Mouse (Mus musculus) MEL (cell line): ENCODE results near the gene Pcif1. TPM values are rescaled to one million over a fixed set of nuclear protein-coding genes. Genes with fewer than 3 reads are reported as not detected.

Experiments used
- DNase-seq: peaks from one replicate; pipeline ENCODE4 v3.0.0; 2011; ENCODE audit warnings: low read depth, low spot score
- H3K27ac ChIP-seq: 2 replicates; pipeline ENCODE4 v1.5.1; 2012; ENCODE audit warnings: low read depth, mild to moderate bottlenecking, control low read depth, low read length, moderate library complexity; ENCODE audit not compliant: control insufficient read depth
- H3K27me3 ChIP-seq, 2 experiments: fragments of 150-350 bp in 1 of 2; sonication (generic) in 1 of 2; 2 replicates each; pipeline ENCODE4 v1.6.1; 2012; ENCODE audit warnings: low read length in 2 of 2, mild to moderate bottlenecking in 2 of 2, improper control_type of control experiment in 1 of 2, moderate library complexity in 1 of 2; ENCODE audit not compliant: insufficient read depth in 2 of 2, control insufficient read depth in 1 of 2
- H3K36me3 ChIP-seq, 2 experiments: 2 replicates each; pipeline ENCODE4 v1.6.1; 2012 to 2014; ENCODE audit warnings: low read length in 2 of 2, improper control_type of control experiment in 1 of 2, inconsistent platforms in 1 of 2, mild to moderate bottlenecking in 1 of 2; ENCODE audit not compliant: insufficient read depth in 2 of 2, control insufficient read depth in 1 of 2
- H3K4me1 ChIP-seq, 2 experiments: fragments of 150-350 bp in 1 of 2; sonication (generic) in 1 of 2; 2 replicates each; pipeline ENCODE4 v1.6.1; 2012; ENCODE audit warnings: low read length in 2 of 2, improper control_type of control experiment in 1 of 2, mild to moderate bottlenecking in 1 of 2; ENCODE audit not compliant: insufficient read depth in 2 of 2, control insufficient read depth in 1 of 2
- H3K4me3 ChIP-seq, 2 experiments: fragments of 150-350 bp in 1 of 2; sonication (generic) in 1 of 2; 2 replicates each; pipeline ENCODE4 v1.5.1; 2012; ENCODE audit warnings: low read depth in 2 of 2, low read length in 2 of 2, mild to moderate bottlenecking in 2 of 2, moderate library complexity in 2 of 2, control low read depth in 1 of 2, improper control_type of control experiment in 1 of 2; ENCODE audit not compliant: control insufficient read depth in 1 of 2, insufficient read depth in 1 of 2
- H3K79me2 ChIP-seq: 2 replicates; pipeline ENCODE4 v1.6.1; 2012; ENCODE audit warnings: mild to moderate bottlenecking, low read length, moderate library complexity; ENCODE audit not compliant: control insufficient read depth, poor library complexity, insufficient read depth
- H3K9ac ChIP-seq: 2 replicates; pipeline ENCODE4 v1.6.1; 2012; ENCODE audit warnings: low read depth, mild to moderate bottlenecking, control low read depth, low read length, moderate library complexity; ENCODE audit not compliant: control insufficient read depth, poor library complexity, severe bottlenecking
- H3K9me3 ChIP-seq: fragments of 150-350 bp; sonication (generic); replicated peaks from 2 replicates; pipeline ENCODE4 v1.6.1; 2012; ENCODE audit warnings: mild to moderate bottlenecking, low read length, improper control_type of control experiment, moderate library complexity; ENCODE audit not compliant: insufficient read depth
- BHLHE40 ChIP-seq: IDR thresholded peaks from 2 replicates; pipeline ENCODE4 v1.6.1; 2012; ENCODE audit warnings: low read depth, mild to moderate bottlenecking, inconsistent platforms, low read length, improper control_type of control experiment, borderline replicate concordance
- CHD1 ChIP-seq: IDR thresholded peaks from 2 replicates; pipeline ENCODE4 v1.6.1; 2012; ENCODE audit warnings: low read depth, mild to moderate bottlenecking, inconsistent platforms, low read length, improper control_type of control experiment
- CHD2 ChIP-seq: IDR thresholded peaks from 2 replicates; pipeline ENCODE4 v1.6.1; 2011; ENCODE audit warnings: low read length, improper control_type of control experiment
- CTCF ChIP-seq, 3 experiments: IDR thresholded peaks in 2 of 3; conservative IDR thresholded peaks in 1 of 3; 2 replicates each; pipeline ENCODE4 v1.5.1; 2011 to 2012; ENCODE audit warnings: low read length in 3 of 3, low read depth in 2 of 3, mild to moderate bottlenecking in 2 of 3, improper control_type of control experiment in 1 of 3, inconsistent platforms in 1 of 3, mixed read lengths in 1 of 3, moderate library complexity in 1 of 3; ENCODE audit not compliant: control insufficient read depth in 1 of 3, insufficient read depth in 1 of 3, poor library complexity in 1 of 3, severe bottlenecking in 1 of 3
- E2F4 ChIP-seq: IDR thresholded peaks from 2 replicates; pipeline ENCODE4 v1.6.1; 2011; ENCODE audit warnings: low read depth, low read length, improper control_type of control experiment, borderline replicate concordance
- ELF1 ChIP-seq: IDR thresholded peaks from 2 replicates; pipeline ENCODE4 v1.6.1; 2014; ENCODE audit warnings: low read depth, mild to moderate bottlenecking, inconsistent platforms, low read length, improper control_type of control experiment, moderate library complexity
- EP300 ChIP-seq, 2 experiments: IDR thresholded peaks; 2 replicates each; pipeline ENCODE4 v1.6.1; 2011; ENCODE audit warnings: improper control_type of control experiment in 2 of 2, low read length in 2 of 2, low read depth in 1 of 2, mild to moderate bottlenecking in 1 of 2
- ETS1 ChIP-seq: IDR thresholded peaks from 2 replicates; pipeline ENCODE4 v1.6.1; 2012; ENCODE audit warnings: low read depth, mild to moderate bottlenecking, inconsistent platforms, low read length, improper control_type of control experiment, moderate library complexity
- GATA1 ChIP-seq: IDR thresholded peaks from 2 replicates; pipeline ENCODE4 v1.6.1; 2011; ENCODE audit warnings: low read depth, low read length, improper control_type of control experiment
- HCFC1 ChIP-seq: IDR thresholded peaks from 2 replicates; pipeline ENCODE4 v1.6.1; 2012; ENCODE audit warnings: low read depth, mild to moderate bottlenecking, inconsistent platforms, low read length, improper control_type of control experiment, moderate library complexity
- JUND ChIP-seq: IDR thresholded peaks from 2 replicates; pipeline ENCODE4 v1.6.1; 2011; ENCODE audit warnings: low read depth, mild to moderate bottlenecking, improper control_type of control experiment, low read length
- MAFK ChIP-seq: IDR thresholded peaks from 2 replicates; pipeline ENCODE4 v1.6.1; 2011; ENCODE audit warnings: low read depth, mild to moderate bottlenecking, low read length, improper control_type of control experiment, borderline replicate concordance
- MAX ChIP-seq: IDR thresholded peaks from 2 replicates; pipeline ENCODE4 v1.6.1; 2011; ENCODE audit warnings: low read length, improper control_type of control experiment
- MAZ ChIP-seq: IDR thresholded peaks from 2 replicates; pipeline ENCODE4 v1.6.1; 2012; ENCODE audit warnings: low read depth, mild to moderate bottlenecking, inconsistent platforms, low read length, improper control_type of control experiment
- MEF2A ChIP-seq: IDR thresholded peaks from 2 replicates; pipeline ENCODE4 v1.6.1; 2014; ENCODE audit warnings: low read depth, mild to moderate bottlenecking, inconsistent platforms, low read length, improper control_type of control experiment; ENCODE audit not compliant: poor library complexity, insufficient replicate concordance, severe bottlenecking; ENCODE audit errors: extremely low read depth
- MXI1 ChIP-seq: IDR thresholded peaks from 2 replicates; pipeline ENCODE4 v1.6.1; 2011; ENCODE audit warnings: mild to moderate bottlenecking, low read depth, low read length, improper control_type of control experiment
- MYB ChIP-seq: IDR thresholded peaks from 2 replicates; pipeline ENCODE4 v1.6.1; 2011; ENCODE audit warnings: mild to moderate bottlenecking, low read depth, low read length, improper control_type of control experiment
- NELFE ChIP-seq: IDR thresholded peaks from 2 replicates; pipeline ENCODE4 v1.6.1; 2011; ENCODE audit warnings: low read depth, low read length, improper control_type of control experiment
- NRF1 ChIP-seq: IDR thresholded peaks from 2 replicates; pipeline ENCODE4 v1.6.1; 2014; ENCODE audit warnings: low read depth, mild to moderate bottlenecking, inconsistent platforms, low read length, improper control_type of control experiment, moderate library complexity; ENCODE audit not compliant: poor library complexity, insufficient read depth, severe bottlenecking
- POLR2AphosphoS2 ChIP-seq: IDR thresholded peaks from 2 replicates; pipeline ENCODE4 v1.6.1; 2011; ENCODE audit warnings: low read length, improper control_type of control experiment
- POLR2AphosphoS5 ChIP-seq: IDR thresholded peaks from 2 replicates; pipeline ENCODE4 v1.6.1; 2012; ENCODE audit warnings: low read depth, borderline replicate concordance, mild to moderate bottlenecking, inconsistent platforms, low read length, moderate library complexity, mixed read lengths
- RCOR1 ChIP-seq: IDR thresholded peaks from 2 replicates; pipeline ENCODE4 v1.6.1; 2012; ENCODE audit warnings: low read depth, mild to moderate bottlenecking, inconsistent platforms, low read length, improper control_type of control experiment
- SIN3A ChIP-seq: IDR thresholded peaks from 2 replicates; pipeline ENCODE4 v1.6.1; 2012; ENCODE audit warnings: low read length, improper control_type of control experiment, inconsistent platforms
- TAL1 ChIP-seq: IDR thresholded peaks from 2 replicates; pipeline ENCODE4 v1.6.1; 2012; ENCODE audit warnings: mild to moderate bottlenecking, inconsistent platforms, low read length, moderate library complexity, mixed read lengths
- UBTF ChIP-seq: IDR thresholded peaks from 2 replicates; pipeline ENCODE4 v1.6.1; 2012; ENCODE audit warnings: low read depth, mild to moderate bottlenecking, inconsistent platforms, low read length, improper control_type of control experiment, moderate library complexity, borderline replicate concordance; ENCODE audit not compliant: insufficient read depth
- USF1 ChIP-seq: IDR thresholded peaks from 2 replicates; pipeline ENCODE4 v1.6.1; 2014; ENCODE audit warnings: low read depth, mild to moderate bottlenecking, inconsistent platforms, low read length, improper control_type of control experiment, moderate library complexity
- ZNF384 ChIP-seq: IDR thresholded peaks from 2 replicates; pipeline ENCODE4 v1.6.1; 2012; ENCODE audit warnings: low read depth, mild to moderate bottlenecking, inconsistent platforms, low read length, improper control_type of control experiment
- polyA plus RNA-seq, 2 experiments: library from polyadenylated mRNA; stranded (reverse) in 1 of 2; unstranded in 1 of 2; fragments of >175 nt in 1 of 2; fragments of >200 nt in 1 of 2; gene quantifications; 2 replicates each; pipeline versions ENCODE4 v1.2.1 to v1.2.4; 2012; ENCODE audit warnings: low replicate concordance in 2 of 2, low read depth in 1 of 2; ENCODE audit not compliant: insufficient read length in 2 of 2, insufficient read depth in 1 of 2, missing spikeins in 1 of 2
- total RNA-seq: library from RNA; depleted of rRNA; stranded (reverse); fragments of 300-350 nt; gene quantifications from 2 replicates; pipeline ENCODE4 v1.2.3, GENCODE M21; 2012

Gene Pcif1
- total and polyA plus RNA-seq, 3 experiments: 46.8 to 118 TPM; not detected in 1

- Histone ChIP-seq H3K4me3 (no peak within 1 kb of the TSS), H3K27me3 (no peaks in the 10 kb centered on the region), H3K36me3 (peaks cover 0 to 13% of the 10 kb centered on the region in 2 experiments; a peak in 2 of 4 replicates)
- TF ChIP-seq JUND (no peak), BHLHE40 (no peak), SIN3A (no peak), MXI1 (no peak), CTCF (IDR thresholded peaks at IDR 0.05 in 2 of 3, conservative IDR thresholded peaks at IDR 0.05 in 1 of 3; ENCODE audit: control insufficient read depth in 1 of 3, insufficient read depth in 1 of 3, low read depth in 2 of 3, low read length in 3 of 3, poor library complexity in 1 of 3, severe bottlenecking in 1 of 3) (no peak), RCOR1 (no peak), CHD1 (no peak), TAL1 (no peak), MAX (no peak), POLR2AphosphoS2 (no peak), MEF2A (no peak), NRF1 (no peak), UBTF (no peak)
- TF ChIP-seq, all 39 proteins: peak for 0
- Histone ChIP-seq H3K27ac (no peak within 1 kb of the TSS), H3K79me2 (no peaks in the 10 kb centered on the region), H3K9ac (no peak within 1 kb of the TSS), H3K9me3 (no peaks in the 10 kb centered on the region), H3K4me1 (peaks cover 0 to 17% of the 10 kb centered on the region in 2 experiments)
- no peak for DNase-seq
Measured at GRCm38 (mm10) chr2:164940140-164940830, 61.2 kb downstream of the Pcif1 start, which contains the start of gene Mmp9. Gene Mmp9 (plus strand): TSS chr2:164940780.

GRCm38 (mm10) chr2:164942692-164943290, 63.7 kb downstream of the Pcif1 start:
- peaks cover 0 to 17% of the 10 kb centered on the region in 2 experiments for H3K4me1 ChIP-seq
- 0 out of 4 replicates have a peak overlapping the region, but pooled peaks of 1 of the 2 experiments have one; percentile 1 for H3K4me3 ChIP-seq
- H3K79me2 ChIP-seq: no peaks in the 10 kb centered on the region
- TF ChIP-seq MXI1 (no peak), CTCF (IDR thresholded peaks at IDR 0.05 in 2 of 3, conservative IDR thresholded peaks at IDR 0.05 in 1 of 3; ENCODE audit: control insufficient read depth in 1 of 3, insufficient read depth in 1 of 3, low read depth in 2 of 3, low read length in 3 of 3, poor library complexity in 1 of 3, severe bottlenecking in 1 of 3) (no peak), MAX (no peak), USF1 (no peak), HCFC1 (0 out of 2 replicates have a peak, but pooled peaks have one; percentile 43), MAZ (peak; percentile 86; the same call in 1 of the 2 replicates), POLR2AphosphoS5 (no peak), GATA1 (peak; percentile 17; the same call in 1 of the 2 replicates), E2F4 (no peak), MYB (no peak), NELFE (no peak), CHD2 (peak; percentile 45), ELF1 (peak; percentile 48), ZNF384 (no peak), MAFK (no peak), ETS1 (0 out of 2 replicates have a peak, but pooled peaks have one; percentile 45), BHLHE40 (no peak), POLR2AphosphoS2 (no peak), EP300 (IDR thresholded peaks at IDR 0.05; ENCODE audit: low read depth in 1 of 2, low read length in 2 of 2) (peak; percentile 6 to 45; a peak in 3 of 4 replicates), RCOR1 (0 out of 2 replicates have a peak, but pooled peaks have one; percentile 10)
- TF ChIP-seq, all 39 proteins: peak for 8
- DNase-seq: peak; percentile 82
- Histone ChIP-seq H3K27me3 (no peaks in the 10 kb centered on the region; a peak in 2 of 4 replicates), H3K9ac (peak overlapping the region; percentile 9; the same call in 1 of the 2 replicates), H3K36me3 (peaks cover 0 to 13% of the 10 kb centered on the region in 2 experiments; a peak in 2 of 4 replicates), H3K9me3 (no peaks in the 10 kb centered on the region), H3K27ac (peak overlapping the region; percentile 47; the same call in 1 of the 2 replicates)
